Mouse (Mus musculus): ENCODE results near the gene Clec12a. TPM values are rescaled to one million over a fixed set of nuclear protein-coding genes. Genes with fewer than 3 reads are reported as not detected.

Clec12a gene
- polyA plus RNA-seq, 1 experiment: 600 TPM

DNA sequence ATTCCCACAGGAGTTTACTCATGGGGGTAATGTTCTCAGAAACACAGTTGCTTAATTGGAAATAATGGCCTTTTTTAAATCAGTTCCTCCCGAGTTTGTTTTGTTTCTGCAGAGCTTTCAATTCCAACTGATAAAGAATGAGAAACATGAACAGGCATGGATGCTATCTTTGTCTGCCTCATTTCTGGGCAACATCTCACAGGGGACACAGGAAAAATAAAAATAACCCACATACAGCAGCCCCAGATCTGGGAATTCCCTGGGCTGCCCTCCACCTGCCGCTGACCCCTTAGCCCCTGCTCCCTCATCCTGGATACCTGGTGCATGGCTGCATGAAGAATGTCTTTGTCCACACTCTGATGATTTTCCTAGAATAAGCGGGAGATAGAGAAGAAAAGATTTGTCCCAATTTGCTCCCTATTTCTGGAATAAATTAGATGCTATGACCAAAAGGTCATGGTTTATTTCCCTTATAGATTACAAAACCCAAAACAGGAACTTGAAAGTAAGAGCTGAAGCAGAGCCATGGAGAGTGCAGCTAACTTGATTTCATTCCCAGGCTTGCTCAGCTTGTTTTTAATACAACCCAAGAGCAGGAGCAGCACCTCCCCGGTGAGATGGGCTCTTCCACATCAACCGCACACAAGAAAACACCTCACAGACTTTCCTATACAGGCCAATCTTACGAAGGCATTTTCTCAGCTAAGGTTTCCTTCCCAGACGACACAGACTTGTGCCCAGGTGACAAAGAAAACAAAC lies 27.1 kb downstream of the Clec12a start:
- H3K27ac ChIP-seq (ENCODE audit: insufficient read depth, low read depth, low read length): peak overlapping the region; percentile 35
- peaks cover 18% of the 10 kb centered on the region for H3K4me1 ChIP-seq (ENCODE audit: control insufficient read depth, insufficient read depth, low read length)
- TF ChIP-seq CTCF (IDR thresholded peaks at IDR 0.05; ENCODE audit: low read depth, low read length) (no peak), POLR2A (IDR thresholded peaks at IDR 0.05; ENCODE audit: borderline replicate concordance, low read depth, low read length) (no peak)
- no peak overlapping the region for H3K4me3 ChIP-seq (ENCODE audit: insufficient read depth, low read length)

DNA sequence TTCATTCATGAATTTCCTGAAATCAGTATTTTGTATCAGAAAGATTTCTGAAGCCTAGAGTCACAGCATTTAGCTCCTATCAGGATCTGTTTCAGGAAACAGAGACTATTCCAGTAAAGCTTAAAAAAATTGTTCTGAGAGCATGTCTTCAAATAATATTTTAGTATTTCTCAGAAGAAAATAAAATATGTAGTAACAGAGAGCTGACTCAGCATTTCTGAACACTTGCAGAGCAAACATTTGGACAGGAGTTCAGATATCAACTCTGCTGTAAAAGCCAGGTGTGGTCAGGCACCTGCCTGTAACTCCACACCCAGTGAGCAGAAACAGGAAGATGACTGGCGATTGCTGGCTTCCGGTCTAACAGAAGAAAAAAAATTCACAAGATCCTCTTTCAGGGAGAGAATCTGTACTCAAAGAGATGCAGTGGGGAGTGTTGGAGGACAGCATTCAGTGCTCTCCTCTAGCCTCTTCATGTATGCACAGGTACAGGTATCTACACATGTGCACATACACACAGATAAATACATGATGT lies 32.5 kb downstream of the Clec12a start:
- no peak overlapping the region for H3K4me3 ChIP-seq (ENCODE audit: insufficient read depth, low read length)
- TF ChIP-seq CTCF (IDR thresholded peaks at IDR 0.05; ENCODE audit: low read depth, low read length) (no peak), POLR2A (IDR thresholded peaks at IDR 0.05; ENCODE audit: borderline replicate concordance, low read depth, low read length) (no peak)
- no peak overlapping the region for H3K27ac ChIP-seq (ENCODE audit: insufficient read depth, low read depth, low read length)
- H3K4me1 ChIP-seq (ENCODE audit: control insufficient read depth, insufficient read depth, low read length): peaks cover 8% of the 10 kb centered on the region

DNA sequence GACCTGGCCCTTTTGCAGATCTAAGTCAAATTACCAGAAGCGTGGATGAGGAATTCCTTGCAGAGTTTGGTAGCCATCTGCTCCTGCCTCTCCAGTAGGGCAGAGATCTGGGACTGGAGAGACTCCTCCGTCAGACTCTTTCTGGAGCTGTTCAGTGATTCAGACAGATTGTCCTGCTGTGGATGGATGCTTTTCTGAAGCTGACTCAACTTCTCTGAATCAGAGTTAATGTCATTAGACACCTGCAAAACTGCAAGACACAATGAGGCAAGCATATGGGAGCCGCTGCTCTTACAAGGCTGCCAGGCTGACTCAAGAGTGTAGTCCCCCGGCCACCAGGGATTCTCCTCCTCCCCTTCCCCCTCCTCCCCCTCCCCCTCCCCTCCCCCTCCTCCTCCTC lies 38.0 kb downstream of the Clec12a start:
- TF ChIP-seq CTCF (IDR thresholded peaks at IDR 0.05; ENCODE audit: low read depth, low read length) (no peak), POLR2A (IDR thresholded peaks at IDR 0.05; ENCODE audit: borderline replicate concordance, low read depth, low read length) (no peak)
- Histone ChIP-seq H3K27ac (ENCODE audit: insufficient read depth, low read depth, low read length) (no peak overlapping the region), H3K4me3 (ENCODE audit: insufficient read depth, low read length) (no peak overlapping the region), H3K4me1 (ENCODE audit: control insufficient read depth, insufficient read depth, low read length) (no peaks in the 10 kb centered on the region)

DNA sequence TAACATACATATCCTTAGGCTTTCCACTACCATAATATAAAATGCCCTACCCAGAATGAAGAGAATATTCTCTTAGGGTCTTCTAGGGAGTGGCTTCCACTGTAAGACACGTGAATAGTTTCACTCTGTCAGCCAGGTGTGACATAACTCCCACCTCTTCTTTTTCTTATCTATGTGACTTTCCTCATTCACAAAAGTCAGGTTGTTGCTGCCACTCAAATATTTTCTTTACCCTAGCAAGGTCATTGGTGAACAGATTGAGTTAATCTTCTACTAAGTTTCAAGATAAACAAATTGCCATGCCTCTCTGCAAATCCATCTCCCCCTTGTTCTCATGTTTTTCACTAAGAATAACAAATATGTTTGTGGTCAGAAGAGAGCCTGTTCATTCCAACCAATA lies 39.2 kb downstream of the Clec12a start:
- Histone ChIP-seq H3K4me1 (ENCODE audit: control insufficient read depth, insufficient read depth, low read length) (no peaks in the 10 kb centered on the region), H3K27ac (ENCODE audit: insufficient read depth, low read depth, low read length) (no peak overlapping the region)
- TF ChIP-seq POLR2A (IDR thresholded peaks at IDR 0.05; ENCODE audit: borderline replicate concordance, low read depth, low read length) (no peak), CTCF (IDR thresholded peaks at IDR 0.05; ENCODE audit: low read depth, low read length) (no peak)

DNA sequence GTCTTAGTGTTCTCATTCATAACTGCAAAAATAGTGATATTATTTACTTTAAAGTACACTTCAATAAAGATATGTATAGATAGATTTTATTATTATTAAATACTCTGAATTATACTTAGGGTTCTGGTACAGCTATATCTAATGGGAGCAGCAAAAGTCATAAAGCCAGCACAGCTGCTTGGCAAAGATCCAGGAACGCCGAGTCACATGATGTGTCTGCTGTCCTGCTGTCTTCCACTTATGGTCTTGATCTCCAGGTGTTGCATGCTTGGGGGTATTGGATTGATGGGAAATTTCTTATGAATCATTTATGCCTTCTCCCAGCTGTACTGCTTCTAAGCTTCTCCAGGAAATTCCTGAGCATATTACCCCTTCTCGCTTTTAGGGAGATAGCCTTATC lies 41.0 kb downstream of the Clec12a start:
- H3K27ac ChIP-seq (ENCODE audit: insufficient read depth, low read depth, low read length): no peak overlapping the region
- H3K4me3 ChIP-seq (ENCODE audit: insufficient read depth, low read length): no peak overlapping the region
- TF ChIP-seq POLR2A (IDR thresholded peaks at IDR 0.05; ENCODE audit: borderline replicate concordance, low read depth, low read length): no peak
- TF ChIP-seq CTCF (IDR thresholded peaks at IDR 0.05; ENCODE audit: low read depth, low read length): no peak
- peaks cover 4% of the 10 kb centered on the region for H3K4me1 ChIP-seq (ENCODE audit: control insufficient read depth, insufficient read depth, low read length)

More for the DNA sequence above, 39.2 kb downstream of the Clec12a start:
- H3K4me3 ChIP-seq (ENCODE audit: insufficient read depth, low read length): no peak overlapping the region

DNA sequence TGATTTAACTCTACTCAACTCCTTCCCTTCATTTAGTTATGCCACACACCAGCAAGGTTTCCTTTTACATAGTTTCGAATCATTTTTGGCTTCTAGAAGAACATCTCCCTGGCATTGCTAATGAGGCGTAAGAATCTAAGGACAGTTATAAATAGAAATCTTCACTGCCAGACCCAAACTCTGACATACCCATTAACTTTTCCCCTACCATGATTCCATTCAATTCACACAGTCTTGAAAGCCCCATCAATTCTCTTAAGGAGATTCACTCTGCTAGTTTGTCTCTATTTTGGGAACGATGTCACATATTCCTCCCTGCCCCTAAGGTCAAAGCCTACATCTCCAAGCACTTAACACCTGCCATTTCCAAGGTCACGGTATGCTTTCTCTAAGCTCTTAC lies 42.5 kb downstream of the Clec12a start:
- Histone ChIP-seq H3K4me3 (ENCODE audit: insufficient read depth, low read length) (no peak overlapping the region), H3K4me1 (ENCODE audit: control insufficient read depth, insufficient read depth, low read length) (peaks cover 4% of the 10 kb centered on the region), H3K27ac (ENCODE audit: insufficient read depth, low read depth, low read length) (no peak overlapping the region)
- no peak for TF ChIP-seq POLR2A (IDR thresholded peaks at IDR 0.05; ENCODE audit: borderline replicate concordance, low read depth, low read length)
- no peak for TF ChIP-seq CTCF (IDR thresholded peaks at IDR 0.05; ENCODE audit: low read depth, low read length)

DNA sequence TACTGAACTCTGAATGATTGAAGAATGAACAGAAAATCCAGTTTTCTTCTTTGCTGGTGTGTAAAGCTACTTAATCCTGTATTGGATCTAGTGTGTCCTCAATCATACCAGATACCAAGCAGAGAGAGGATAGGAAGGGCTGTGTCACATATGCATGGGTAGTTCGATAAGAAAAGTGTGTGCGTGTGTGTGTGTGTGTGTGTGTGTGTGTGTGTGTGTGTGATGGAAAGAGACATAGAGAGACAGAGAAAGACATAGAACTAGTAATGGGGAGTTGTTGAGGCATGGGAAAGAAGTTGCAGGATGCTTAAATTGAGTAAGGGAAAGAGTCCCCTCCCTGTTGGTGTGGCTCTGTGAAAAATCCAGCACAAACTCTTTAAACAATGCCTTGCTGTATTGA lies 43.3 kb downstream of the Clec12a start, which contains the start of gene Clec12b:
TSS of gene Clec12b (minus strand) at position 101 of the 400 bp plus-strand sequence.
- TF ChIP-seq POLR2A (IDR thresholded peaks at IDR 0.05; ENCODE audit: borderline replicate concordance, low read depth, low read length) (no peak), CTCF (IDR thresholded peaks at IDR 0.05; ENCODE audit: low read depth, low read length) (no peak)
- H3K4me3 ChIP-seq (ENCODE audit: insufficient read depth, low read length): no peak within 1 kb of the TSS
- H3K27ac ChIP-seq (ENCODE audit: insufficient read depth, low read depth, low read length): no peak within 1 kb of the TSS
- peaks cover 4% of the 10 kb centered on the region for H3K4me1 ChIP-seq (ENCODE audit: control insufficient read depth, insufficient read depth, low read length)

DNA sequence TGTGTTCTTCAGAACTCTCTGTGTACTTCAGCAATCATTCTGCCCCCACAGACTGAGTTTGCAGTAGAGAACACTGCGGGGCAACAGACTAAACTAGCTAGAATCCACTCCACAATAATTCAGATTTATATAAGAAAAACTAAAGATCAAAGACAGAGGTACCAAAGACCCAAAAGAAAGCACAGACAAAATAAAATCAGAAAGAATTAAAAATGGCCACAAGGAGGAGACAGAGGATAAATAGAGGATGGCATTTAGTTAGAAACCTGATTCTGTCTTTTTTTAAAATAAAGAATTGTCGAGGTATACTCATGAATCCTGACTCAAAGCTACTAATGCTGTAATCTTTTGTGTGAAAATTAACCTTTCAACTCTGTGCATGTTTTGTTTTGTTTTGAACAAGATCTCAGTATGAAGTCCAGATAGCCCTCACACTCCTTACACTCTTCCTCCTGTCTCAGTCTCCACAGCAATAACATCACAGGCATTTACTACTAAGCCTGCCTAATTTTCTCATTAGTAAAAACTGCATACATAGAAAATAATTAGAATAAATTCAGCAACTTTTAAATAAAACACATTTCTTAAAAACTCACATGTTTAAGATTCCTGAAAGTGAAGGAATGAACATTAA lies 50.7 kb downstream of the Clec12a start:
- peaks cover 5% of the 10 kb centered on the region; the same call in 1 of the 2 replicates for H3K4me1 ChIP-seq (ENCODE audit: control insufficient read depth, insufficient read depth, low read length)
- no peak overlapping the region for H3K4me3 ChIP-seq (ENCODE audit: insufficient read depth, low read length)
- H3K27ac ChIP-seq (ENCODE audit: insufficient read depth, low read depth, low read length): no peak overlapping the region
- no peak for TF ChIP-seq POLR2A (IDR thresholded peaks at IDR 0.05; ENCODE audit: borderline replicate concordance, low read depth, low read length)
- TF ChIP-seq CTCF (IDR thresholded peaks at IDR 0.05; ENCODE audit: low read depth, low read length): no peak

DNA sequence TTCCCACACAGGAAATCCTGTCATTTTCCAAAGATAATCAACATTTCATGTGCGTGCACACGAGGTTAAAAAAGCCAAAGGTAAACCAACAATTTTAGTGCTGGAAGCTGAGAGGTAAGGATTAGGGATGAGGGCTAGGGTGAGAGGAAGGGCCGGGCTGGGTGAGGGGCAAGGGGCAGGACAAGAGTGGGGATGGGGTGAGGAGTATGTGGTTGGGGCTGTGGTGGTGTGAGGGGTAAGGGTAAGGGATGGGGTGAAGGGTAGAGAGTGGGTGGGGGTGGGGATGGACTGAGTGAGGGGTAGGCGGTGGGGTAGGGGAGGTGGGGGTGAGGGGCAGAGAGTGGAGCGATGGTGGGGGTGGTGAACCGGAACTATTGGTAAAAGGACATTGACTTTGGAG lies 51.2 kb downstream of the Clec12a start:
- Histone ChIP-seq H3K4me1 (ENCODE audit: control insufficient read depth, insufficient read depth, low read length) (peaks cover 5% of the 10 kb centered on the region; the same call in 1 of the 2 replicates), H3K27ac (ENCODE audit: insufficient read depth, low read depth, low read length) (no peak overlapping the region), H3K4me3 (ENCODE audit: insufficient read depth, low read length) (no peak overlapping the region)
- TF ChIP-seq CTCF (IDR thresholded peaks at IDR 0.05; ENCODE audit: low read depth, low read length) (no peak), POLR2A (IDR thresholded peaks at IDR 0.05; ENCODE audit: borderline replicate concordance, low read depth, low read length) (no peak)

DNA sequence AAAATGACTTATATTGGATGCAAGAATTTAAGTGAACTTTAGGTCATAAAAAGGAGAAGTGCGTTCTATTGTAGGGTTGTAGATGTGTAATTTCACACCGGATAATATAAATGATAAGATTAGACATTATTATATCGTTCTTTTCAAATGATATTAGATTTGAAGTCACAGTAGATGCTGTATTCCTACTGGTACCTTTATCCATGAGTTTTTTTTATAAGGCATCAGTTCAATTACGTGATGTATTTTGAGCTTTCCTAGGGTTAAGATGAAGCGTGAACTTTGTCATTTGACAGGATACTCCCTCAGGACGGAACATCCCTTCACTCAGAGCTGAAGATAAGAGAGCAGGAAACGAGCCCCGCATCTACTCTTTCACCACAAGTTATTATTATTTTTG lies 54.5 kb downstream of the Clec12a start, which contains the start of gene Clec1b:
TSS of gene Clec1b (plus strand) at position 301 of the 400 bp plus-strand sequence.
- Histone ChIP-seq H3K4me1 (ENCODE audit: control insufficient read depth, insufficient read depth, low read length) (peaks cover 22% of the 10 kb centered on the region), H3K27ac (ENCODE audit: insufficient read depth, low read depth, low read length) (no peak within 1 kb of the TSS), H3K4me3 (ENCODE audit: insufficient read depth, low read length) (no peak within 1 kb of the TSS)
- TF ChIP-seq CTCF (IDR thresholded peaks at IDR 0.05; ENCODE audit: low read depth, low read length) (no peak), POLR2A (IDR thresholded peaks at IDR 0.05; ENCODE audit: borderline replicate concordance, low read depth, low read length) (no peak)

Data from bone marrow macrophage, adult 2 months (primary cell).